Mouse (Mus musculus) A20 (cell line): ENCODE results near the gene Arhgap8.

ENCODE experiments used
- DNase-seq: peaks from one replicate; pipeline ENCODE4 v3.0.0-alpha.2; 2011; ENCODE audit warnings: low read depth, low spot score

Arhgap8 gene

GRCm38 (mm10) chr15:84787161-84787560 is 67.3 kb downstream of the Arhgap8 start:
- DNase-seq, result no peak

DNA sequence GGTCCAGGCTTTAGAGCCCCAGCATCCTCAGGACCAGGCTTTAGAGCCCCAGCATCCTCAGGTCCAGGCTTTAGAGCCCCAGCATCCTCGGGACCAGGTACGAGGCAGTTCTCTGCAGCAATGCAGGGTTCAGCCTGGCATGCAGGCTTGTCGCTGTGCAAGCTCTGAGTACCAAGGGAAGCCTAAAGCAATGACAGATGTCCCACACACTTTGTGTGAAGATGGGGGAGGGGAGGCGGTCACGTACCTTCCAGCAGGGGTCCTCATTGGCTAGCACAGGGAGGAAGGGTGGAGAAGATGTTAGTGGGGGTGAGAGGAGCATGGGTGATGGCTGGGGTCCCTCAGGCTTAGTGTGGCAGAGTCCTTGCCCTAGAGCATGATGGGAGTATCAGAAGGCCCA is 73.8 kb downstream of the Arhgap8 start:
- DNase-seq, result no peak

GRCm38 (mm10) chr15:84800132-84800531 is 80.3 kb downstream of the Arhgap8 start:
- DNase-seq, result peak; percentile 29

GRCm38 (mm10) chr15:84803685-84804084 is 83.8 kb downstream of the Arhgap8 start:
- peak; percentile 54 for DNase-seq

GRCm38 (mm10) chr15:84809275-84809952 is 89.6 kb downstream of the Arhgap8 start:
- no peak for DNase-seq

DNA sequence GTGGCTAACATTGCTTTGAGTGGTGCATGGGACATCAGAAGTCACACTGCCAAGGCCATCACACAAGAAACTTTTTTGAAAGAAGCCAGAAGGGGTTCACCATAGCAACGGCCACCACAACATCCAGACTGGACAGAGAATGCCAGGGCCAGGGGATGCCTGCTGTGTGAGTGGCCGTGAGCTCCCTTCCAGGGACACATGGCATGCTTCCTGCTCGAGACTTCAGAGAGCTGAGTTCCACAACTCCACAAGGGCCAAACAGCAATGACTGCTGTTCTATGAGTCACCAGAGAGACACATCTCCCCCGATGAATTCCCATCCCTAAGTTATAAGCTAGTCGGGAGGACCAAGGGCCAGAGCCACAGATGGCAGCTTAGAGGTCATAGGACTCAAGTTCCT is 91.3 kb downstream of the Arhgap8 start:
- no peak for DNase-seq

DNA sequence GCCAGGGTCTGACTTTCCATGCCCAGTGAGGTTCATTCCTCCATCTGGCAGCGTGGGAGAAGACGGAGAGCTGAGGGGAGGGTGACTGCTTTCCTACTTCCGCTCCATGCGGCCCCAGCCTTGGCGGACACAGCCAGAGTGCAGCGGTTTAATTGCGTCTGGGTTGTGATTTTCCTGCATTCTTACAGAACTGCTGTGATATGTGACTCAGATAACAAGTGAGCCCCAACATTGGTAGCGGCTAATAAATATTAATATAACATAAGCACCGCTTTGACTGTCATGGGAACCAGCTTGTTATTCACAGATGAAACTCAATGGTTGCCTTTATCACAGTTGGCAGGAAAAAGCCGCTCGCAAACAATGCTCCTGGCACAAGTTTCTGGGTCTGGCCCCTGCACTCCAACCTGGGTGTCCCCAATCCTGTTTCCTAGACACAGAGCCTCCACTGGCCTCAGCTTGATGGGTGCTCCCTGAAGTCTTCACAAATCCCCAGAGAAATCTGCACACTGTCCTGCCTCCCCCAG is 93.0 kb downstream of the Arhgap8 start:
- no peak for DNase-seq

DNA sequence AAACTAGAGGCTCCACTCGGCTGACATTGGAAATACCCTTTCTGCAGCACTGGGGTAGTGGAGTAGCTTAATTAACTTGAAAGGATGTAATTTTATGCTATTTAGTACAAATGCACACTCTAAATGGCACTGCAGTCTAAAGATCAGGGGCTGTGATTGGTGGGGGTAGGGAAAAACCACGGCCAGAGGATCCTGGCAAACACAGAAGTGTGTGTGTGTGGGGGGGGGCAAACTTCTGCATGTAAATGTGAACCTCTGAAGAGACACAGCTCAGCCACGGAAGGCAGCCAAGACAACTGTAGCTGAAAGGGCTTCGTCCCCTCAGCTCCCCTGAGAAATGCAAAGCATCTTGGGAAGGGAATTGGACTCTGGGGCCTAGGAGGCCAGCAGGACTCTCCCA is 95.3 kb downstream of the Arhgap8 start:
- no peak for DNase-seq

GRCm38 (mm10) chr15:84817589-84817988 is 97.7 kb downstream of the Arhgap8 start:
- no peak for DNase-seq

DNA sequence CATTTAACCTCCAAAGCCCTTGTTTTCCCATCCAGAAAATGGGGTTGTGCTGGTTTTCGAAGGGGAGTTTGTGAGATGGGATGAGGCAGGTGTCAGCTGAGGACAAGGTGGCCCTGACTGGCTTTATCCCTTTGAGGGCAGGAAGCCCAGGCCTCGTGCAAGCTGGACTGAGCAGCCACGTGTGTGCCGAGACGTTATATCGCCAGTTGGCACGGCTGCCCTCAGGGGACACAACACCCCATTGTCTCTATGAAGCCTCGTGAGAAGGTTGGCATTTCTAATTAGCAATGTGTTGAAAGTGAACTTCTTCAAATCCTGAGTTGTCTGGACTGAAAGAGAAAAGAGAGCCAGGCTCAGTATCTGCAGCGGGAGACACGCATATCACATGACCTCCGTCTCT is 98.4 kb downstream of the Arhgap8 start:
- no peak for DNase-seq

GRCm38 (mm10) chr15:84820811-84821210 is 101.0 kb downstream of the Arhgap8 start:
- no peak for DNase-seq
